Mouse (Mus musculus): Measurements from ENCODE around the gene Ric1. TPM values are rescaled to one million over a fixed set of nuclear protein-coding genes. Genes with fewer than 3 reads are reported as not detected.
A peak's percentile ranks its signal among the peaks of the same experiment; 100 is the strongest.
"Not testable (repeated sequence)": the region's sequence is repeated elsewhere in the genome, so short reads cannot be mapped to it uniquely, and the experiment has no call there.

The Ric1 gene
- total RNA-seq, 2 experiments from 2014 or later, result 38.8 to 39.4 TPM

DNA sequence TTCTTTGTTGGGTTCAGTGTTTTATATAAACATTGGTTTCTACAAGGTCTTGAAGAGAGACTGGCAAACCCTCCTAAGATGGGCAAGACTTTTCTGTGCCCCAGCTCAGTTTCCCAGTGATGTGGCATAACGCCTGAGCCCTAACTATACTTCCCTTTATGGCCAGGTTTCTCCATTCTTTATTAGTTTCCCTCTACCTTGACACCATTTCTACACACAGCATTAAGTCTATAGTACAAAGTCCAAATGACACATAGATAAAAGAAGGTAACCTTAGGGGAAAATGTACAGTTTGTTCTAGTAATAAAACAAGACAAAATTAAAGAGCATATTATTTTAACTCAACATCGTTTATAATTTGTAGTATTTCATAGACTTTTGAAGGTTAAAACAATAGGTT, 60.4 kb downstream of the Ric1 start:
- intact Hi-C loops (cut with DNase I), result no loop called here

DNA sequence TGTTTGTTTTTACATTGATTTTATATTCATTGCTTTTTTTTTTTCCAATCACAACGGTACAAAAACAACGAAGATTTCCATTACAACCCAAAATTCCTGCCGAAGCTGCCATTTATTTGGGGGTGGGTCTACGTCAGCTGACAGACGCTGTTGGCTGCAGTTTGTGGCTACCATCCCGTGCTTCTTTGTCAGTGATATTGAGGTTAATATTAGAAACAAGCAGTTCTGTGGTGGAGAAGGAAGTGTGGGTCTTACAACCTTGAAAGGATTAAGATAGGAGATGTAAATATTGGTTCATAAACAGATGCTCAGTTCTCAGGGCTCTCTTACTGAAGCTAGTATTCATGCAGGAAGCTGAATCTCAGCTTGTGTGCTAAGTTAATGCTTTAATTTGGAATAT, 61.7 kb downstream of the Ric1 start:
- intact Hi-C loops (cut with DNase I), result no loop called here
- no peak for DNase-seq (ENCODE audit: extremely low spot score in 1 of 2, low spot score in 2 of 2)

More for the DNA sequence above, 60.4 kb downstream of the Ric1 start:
- DNase-seq (ENCODE audit: extremely low spot score in 1 of 2, low spot score in 2 of 2), result no peak

DNA sequence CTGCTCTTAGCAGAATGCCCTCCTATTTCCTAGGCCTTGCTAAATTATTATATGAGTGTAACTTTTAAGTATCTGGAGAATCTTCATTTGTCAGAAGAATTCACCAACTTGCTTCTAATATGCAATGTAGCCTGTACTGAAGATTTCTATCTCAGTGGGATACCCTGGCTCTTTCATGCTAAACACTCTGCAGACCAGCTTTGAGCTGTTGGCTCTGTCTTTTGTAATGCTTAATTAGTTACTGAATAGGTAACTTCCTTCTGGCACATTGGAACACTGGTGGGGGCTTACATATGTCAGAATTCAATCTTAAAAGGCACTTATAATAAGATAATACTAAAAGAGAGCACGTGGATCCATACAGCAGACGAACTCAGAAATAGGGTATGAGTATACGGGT, 71.7 kb downstream of the Ric1 start:
- DNase-seq (ENCODE audit: extremely low spot score in 1 of 2, low spot score in 2 of 2); intact Hi-C loops (cut with DNase I): not testable (repeated sequence)

DNA sequence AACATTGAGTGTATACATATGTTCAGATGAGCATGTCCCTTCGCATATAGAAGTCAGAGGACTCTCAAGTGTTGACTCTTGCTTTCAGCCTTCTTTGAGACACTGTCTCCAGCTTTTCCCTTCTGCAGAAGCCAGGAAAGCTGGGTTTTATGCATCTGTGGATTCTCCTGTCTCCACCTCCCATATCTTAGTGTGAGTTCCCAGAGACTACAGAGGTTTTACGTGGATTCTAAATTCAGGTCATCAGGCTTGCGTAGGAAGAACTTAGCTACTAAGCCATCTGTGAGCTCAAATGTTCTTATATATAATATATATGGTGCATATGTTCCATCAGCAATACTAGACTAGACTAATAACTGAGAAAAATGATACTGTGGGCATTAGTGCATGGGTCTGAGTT, 74.2 kb downstream of the Ric1 start:
- intact Hi-C loops (cut with DNase I), result no loop called here
- DNase-seq (ENCODE audit: extremely low spot score in 1 of 2, low spot score in 2 of 2), result no peak

DNA sequence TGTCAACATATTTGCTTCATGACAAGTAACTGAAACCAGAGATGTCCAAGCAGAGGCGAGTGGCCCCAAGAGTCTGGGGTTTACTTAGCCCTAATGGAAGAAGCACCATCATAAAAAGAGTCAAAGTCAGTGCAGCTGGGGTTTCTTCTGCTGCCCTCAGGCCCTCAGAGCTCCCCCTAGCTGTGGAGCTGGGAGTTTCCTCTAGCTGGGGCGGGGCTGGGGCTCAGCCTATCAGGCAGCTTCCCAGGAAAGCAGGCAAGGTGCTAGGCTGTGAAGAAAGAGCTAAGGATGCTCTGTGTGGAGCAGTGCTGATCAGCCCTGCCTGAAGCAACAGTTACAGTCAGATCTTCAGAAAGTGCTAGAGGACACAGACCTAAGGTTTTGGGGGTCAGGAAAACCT, 74.9 kb downstream of the Ric1 start:
- intact Hi-C loops (cut with DNase I), result no loop called here
- DNase-seq (ENCODE audit: extremely low spot score in 1 of 2, low spot score in 2 of 2), result no peak

DNA sequence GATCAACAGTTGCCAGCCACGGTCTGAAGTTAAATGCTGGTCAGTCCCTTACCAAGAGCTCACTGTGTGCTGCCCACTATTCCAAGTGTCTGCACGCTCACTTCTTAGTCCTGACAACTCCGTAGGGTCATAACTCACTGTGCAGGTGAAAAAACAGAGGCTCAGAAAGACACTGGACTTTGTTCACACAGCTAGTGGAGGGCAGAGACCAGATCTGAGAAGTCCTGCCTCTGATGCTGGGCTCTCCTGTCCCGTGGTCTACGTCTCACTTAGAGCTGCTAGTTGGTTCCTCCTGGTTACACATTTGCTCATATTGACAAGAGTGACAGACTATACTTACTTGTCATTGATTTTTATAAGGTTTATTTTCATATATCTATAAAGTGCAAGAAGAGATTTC, 76.9 kb downstream of the Ric1 start:
- DNase-seq (ENCODE audit: extremely low spot score in 1 of 2, low spot score in 2 of 2), result no peak
- intact Hi-C loops (cut with DNase I), result no loop called here

DNA sequence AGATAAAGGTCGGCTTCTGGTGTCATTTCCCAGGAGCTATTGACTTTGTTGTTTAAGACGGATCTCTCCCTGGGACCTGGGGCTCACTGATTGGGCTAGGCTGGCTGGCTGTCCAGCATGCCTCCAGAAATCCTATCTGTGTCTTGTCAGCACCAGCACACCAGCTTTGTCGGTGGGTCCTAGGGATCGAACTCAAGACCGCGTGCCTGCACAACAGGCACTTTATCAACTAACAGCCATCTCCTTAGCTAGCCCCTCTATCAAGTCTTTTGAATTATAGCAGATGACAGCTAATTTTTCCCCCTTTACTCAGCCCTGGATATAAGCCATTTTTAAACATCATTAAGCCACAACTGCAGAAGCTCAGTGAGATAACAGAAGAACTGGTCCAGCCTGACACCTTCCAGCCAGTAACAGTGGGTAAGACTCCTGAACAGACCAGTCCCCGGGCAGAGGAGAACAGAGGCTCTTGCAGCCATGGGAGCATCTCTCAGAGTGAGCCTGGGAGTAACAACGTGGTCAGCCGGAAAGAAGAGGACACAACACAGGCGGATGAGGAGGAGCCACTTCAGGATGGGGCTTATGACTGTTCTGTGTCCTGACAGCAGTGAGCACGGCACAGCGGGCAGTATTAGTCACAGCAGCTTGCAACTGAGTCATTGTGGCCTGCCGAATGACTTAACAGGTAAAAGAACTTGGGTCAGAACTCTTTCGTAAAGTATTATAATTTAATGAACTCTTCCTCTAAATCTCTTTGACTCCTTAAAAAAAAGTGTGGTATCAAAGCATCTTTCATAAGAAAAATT, 81.7 kb downstream of the Ric1 start:
- intact Hi-C loops (cut with DNase I), result no loop called here
- no peak for DNase-seq (ENCODE audit: extremely low spot score in 1 of 2, low spot score in 2 of 2)

DNA sequence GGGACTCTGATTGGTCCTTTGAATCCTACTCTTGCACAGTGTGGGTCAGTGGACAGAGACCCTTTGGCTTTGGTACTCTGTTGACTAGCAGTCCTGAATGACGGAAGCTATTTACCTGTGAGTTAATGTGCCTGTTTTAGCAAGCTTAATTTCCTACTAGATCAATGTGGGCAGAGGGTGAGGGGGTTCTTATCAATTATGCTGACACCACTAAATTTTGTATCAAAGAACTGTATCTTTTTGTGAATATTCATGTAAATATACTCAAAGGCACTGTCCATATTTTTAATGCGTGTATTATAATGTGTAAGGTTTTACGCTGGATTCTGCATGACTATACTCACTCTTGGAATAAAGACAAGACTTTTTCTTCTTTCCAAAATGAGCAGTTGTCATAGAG, 82.6 kb downstream of the Ric1 start:
- intact Hi-C loops (cut with DNase I), result no loop called here
- no peak for DNase-seq (ENCODE audit: extremely low spot score in 1 of 2, low spot score in 2 of 2)

DNA sequence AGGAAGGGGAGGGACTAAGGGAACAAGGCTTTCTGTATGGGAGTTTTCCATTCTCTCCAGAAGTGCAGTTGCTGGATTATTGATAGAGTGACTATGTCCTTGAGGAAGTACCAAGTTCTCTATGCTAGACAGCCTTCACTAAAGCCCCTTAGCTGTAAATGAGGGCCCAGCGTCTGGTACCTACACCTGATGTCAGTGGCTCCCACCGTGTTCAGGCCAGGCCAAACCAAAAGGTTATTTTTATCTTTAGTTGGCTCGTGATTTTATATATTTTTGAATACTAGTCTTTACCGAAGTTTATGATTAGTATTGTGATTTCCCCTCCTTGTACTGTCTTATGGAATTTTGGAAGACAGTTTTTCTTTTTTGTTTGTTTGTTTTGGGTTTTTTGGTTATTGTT, 85.4 kb downstream of the Ric1 start:
- no peak for DNase-seq (ENCODE audit: extremely low spot score in 1 of 2, low spot score in 2 of 2)
- intact Hi-C loops (cut with DNase I), result no loop called here

DNA sequence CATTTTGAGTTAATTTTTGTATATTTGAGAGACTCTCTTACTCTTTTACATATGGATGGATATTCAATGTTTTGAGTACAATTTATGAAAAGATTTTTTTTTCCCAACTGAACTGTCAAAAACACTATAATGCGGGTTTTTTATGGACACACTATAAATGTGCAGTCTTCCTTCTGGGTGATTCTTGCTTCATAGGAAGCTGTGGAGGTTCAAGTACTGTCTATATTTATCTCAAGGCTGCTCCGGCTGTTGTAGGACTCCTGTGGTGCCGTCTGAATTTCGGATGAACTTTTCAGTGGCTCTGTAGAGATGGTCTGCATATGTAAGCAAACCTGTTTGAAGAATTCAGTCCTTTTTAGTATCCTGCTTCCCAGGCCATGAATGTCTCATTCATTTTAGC, 86.1 kb downstream of the Ric1 start:
- no peak for DNase-seq (ENCODE audit: extremely low spot score in 1 of 2, low spot score in 2 of 2)
- intact Hi-C loops (cut with DNase I), result no loop called here

DNA sequence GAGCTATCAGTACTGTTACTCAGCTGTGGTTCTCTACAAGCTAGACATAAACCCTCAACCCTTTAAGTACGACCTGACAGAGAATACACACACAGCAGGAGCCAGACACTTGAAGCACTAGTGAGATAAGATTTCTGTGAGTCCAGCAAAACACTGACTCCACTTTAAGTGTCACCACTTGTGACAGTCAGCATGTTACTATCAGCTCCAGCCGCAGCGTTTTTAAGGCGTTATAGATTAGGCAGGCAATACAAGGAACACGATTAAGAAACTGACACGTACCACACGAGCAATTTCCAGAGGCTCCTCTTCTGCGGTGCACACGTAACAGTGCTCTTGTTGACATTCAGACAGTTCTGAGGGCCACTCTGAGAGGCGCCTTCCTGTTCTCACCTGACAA, 88.8 kb downstream of the Ric1 start:
- no peak for DNase-seq (ENCODE audit: extremely low spot score in 1 of 2, low spot score in 2 of 2)
- intact Hi-C loops (cut with DNase I), result no loop called here

DNA sequence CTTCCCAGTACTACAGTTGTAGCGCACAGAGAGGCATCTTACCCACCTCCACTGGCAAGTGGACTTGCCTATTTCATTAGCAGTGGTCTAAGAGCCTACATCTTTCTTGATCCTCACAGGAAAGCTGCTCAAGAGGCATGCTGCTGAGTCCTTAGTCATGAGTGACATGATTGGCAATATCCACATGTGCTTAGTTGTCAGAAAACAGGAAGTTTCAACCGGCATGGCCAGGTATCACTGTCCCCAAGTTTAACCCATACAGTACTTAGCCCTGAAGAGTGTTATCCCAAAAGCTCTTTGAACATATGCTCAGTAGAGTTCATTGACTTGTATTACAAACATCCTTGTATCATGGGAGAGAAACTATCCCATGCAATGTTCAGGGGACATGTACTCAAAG, 90.0 kb downstream of the Ric1 start:
- DNase-seq (ENCODE audit: extremely low spot score in 1 of 2, low spot score in 2 of 2), result no peak
- intact Hi-C loops (cut with DNase I), result no loop called here

DNA sequence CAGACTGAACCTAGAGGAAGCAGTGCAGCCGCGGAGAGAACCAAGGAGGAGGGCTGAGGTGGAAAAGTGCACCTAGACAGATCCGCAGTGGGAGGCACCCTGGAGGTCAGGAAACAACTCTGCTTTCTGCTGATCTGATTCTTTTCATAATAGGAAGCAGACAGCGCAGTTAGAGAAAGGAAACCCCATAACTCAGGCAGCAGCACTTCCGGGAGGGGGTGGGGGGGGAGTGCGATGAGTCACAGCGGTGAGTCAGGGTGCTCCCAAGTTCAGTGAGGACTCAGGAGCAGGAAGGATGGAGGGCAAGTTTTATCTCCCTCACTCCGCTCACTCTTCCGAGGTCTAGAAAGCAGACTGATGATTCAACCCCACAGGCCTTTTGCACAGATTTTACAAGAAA, 119.0 kb downstream of the Ric1 start:
- intact Hi-C loops (cut with DNase I), result no loop called here
- DNase-seq (ENCODE audit: extremely low spot score in 1 of 2, low spot score in 2 of 2), result no peak

DNA sequence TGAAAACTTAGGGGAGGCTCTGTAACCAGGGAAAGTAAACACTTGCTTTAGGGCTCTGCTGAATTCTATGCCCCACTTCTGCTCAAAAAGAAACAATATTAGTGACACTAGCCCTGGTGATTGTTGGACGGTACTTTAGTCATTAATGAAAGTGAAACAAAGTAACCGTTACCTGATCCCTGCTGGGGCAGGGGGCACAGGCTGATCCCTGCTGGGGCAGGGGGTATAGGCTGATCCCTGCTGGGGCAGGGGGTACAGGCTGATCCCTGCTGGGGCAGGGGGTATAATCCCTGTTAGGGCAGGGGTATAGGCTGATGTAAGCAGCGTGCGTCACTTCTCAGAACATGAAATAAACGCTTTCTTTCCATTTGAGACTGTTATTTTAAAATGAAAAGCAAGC, 119.4 kb downstream of the Ric1 start:
- intact Hi-C loops (cut with DNase I), result no loop called here
- no peak for DNase-seq (ENCODE audit: extremely low spot score in 1 of 2, low spot score in 2 of 2)

DNA sequence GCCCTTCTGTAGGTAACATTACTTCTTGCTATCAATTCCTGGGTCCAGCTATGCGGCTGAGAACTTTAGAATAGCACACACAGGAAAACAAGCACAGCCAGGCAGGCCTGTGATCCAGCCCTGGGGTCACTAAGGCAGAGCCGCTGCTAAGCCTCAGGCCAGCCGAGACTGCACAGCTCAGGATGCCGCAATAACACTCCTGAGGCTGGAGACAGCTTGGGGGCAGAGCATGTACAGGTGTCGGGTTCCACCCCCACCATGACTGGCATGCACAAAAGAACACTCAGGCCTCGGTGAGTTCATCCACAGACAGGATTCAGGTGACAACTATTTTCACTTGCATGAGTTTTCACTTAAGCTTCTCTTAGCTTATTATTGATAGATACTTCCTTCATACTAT, 120.1 kb downstream of the Ric1 start:
- no peak for DNase-seq (ENCODE audit: extremely low spot score in 1 of 2, low spot score in 2 of 2)
- intact Hi-C loops (cut with DNase I), result no loop called here

DNA sequence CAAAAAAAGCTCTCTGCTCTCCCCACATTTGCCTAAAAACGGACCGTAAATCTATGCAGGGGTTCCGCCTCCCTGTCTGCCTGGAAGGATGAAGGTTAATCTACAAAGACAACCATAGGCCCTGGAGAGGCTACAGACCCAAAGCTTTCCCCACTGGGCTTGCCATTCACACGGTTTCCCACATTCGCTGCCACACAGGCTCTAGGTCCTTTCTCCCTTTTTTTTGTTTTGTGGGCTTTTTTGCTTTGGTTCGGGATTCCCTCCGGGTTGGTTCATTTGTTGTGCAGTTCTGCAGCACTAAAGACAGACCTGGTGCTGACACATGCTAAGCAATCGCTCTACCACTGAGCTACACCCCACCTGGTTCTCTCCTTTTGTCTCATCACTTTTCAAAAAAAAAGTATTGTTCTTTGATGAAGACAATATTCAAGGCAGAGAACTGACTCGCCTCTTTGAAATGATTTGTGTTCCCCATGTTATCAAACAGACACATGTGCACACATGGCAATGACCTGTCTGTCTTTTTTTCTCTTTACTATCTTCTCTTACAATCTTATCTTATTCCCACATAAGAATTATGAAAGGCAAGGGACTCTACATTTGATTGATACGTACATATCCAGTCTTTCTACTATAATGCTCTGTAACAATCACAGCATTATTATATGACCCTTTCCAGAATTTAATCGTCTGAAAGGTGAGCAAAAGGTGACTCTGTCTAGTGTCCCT, 121.3 kb downstream of the Ric1 start:
- no peak for DNase-seq (ENCODE audit: extremely low spot score in 1 of 2, low spot score in 2 of 2)
- intact Hi-C loops (cut with DNase I), result no loop called here

DNA sequence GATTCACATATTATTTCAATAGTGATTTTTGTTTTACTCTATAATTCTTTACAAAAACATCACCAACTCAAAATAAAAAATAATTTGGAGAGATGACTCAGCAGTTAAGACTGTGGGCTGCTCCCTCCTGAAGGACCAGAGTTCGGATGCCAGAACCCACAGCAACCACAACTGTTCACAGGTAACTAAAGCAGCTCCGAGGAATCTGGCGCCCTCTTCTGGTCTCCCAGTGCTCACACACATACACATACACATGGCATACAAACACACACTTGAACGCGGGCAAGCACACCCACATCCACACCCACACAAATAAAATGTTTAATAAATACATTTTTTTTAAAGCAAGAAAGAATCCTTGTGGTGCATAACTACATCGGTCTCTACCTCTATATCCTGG, 122.7 kb downstream of the Ric1 start:
- intact Hi-C loops (cut with DNase I), result no loop called here

DNA sequence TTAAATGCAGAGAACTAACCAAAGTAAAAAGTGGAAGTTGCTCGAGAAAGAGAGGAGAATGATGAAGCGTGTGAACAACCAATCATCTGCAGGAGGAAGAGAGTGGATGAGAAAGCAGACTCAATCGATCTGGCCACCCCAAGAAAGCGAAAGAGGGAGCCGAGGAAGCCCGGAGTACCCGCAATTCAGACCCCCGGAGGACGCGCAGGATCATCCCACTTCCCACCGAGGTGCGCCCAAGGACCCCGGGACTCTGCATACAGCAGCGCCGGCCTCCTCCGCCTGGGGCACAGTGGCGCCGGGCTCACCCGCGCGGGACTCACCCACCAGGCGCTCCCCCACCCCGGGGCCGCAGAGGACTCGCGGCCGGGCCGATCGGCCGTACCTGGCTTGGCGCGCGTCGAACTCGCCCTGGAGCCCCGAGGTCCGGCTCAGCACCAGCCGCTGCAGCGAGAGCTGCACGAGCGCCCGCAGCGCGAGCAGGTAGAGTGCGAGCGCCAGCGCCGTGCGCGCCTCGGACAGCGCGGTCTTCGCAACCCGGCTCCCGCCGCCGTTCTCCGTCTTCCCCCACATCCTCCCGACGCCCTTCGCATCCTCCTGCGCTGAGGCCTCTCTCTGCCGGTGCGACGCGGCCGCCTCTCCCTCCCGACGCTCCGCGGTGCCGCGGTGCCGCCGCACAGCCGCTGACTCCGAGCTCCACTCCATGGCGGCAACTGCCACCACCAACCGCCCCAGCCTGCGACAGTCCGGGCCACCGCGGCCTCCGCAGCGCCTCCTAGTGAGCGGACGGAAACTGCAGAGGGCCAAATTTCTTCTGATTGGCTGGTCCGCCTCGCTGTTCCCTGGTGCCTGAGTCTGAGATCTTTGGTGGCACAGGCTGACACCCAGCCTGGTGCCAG, 125.8 kb downstream of the Ric1 start, which contains the start of gene Ermp1:
Gene Ermp1 (minus strand): TSS at position 765 of the 899 bp plus-strand sequence.
- intact Hi-C loops (cut with DNase I), result no loop called here

More for the DNA sequence above, 122.7 kb downstream of the Ric1 start:
- DNase-seq (ENCODE audit: extremely low spot score in 1 of 2, low spot score in 2 of 2), result peak in 1 of 2 experiments; percentile 31

DNA sequence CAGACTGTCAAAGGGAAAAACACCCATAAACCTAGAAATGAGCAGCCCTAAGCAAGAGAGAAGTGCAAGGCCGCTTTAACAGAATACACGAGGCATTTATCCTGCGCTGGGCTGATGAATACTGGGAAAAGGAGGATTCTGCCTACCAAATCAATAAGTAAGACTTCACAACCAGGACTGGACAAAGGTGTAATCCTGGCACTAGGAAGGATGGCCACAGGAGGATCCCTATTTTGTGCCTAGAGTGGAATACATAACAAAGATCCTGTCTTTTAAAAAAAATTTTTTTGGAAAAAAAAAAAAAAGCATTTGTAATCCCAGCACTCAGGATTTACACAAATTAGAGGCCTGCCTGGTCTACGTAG, 126.5 kb downstream of the Ric1 start:
- no peak for DNase-seq (ENCODE audit: extremely low spot score in 1 of 2, low spot score in 2 of 2)
- intact Hi-C loops (cut with DNase I), result no loop called here

More for the DNA sequence above, 125.8 kb downstream of the Ric1 start, which contains the start of gene Ermp1:
- peak; percentile 94 to 96 for DNase-seq (ENCODE audit: extremely low spot score in 1 of 2, low spot score in 2 of 2)

All from left cerebral cortex, postnatal 10 days (tissue).